ENCODE assay signal across 2 mouse cellular contexts in the genomic region with DNA sequence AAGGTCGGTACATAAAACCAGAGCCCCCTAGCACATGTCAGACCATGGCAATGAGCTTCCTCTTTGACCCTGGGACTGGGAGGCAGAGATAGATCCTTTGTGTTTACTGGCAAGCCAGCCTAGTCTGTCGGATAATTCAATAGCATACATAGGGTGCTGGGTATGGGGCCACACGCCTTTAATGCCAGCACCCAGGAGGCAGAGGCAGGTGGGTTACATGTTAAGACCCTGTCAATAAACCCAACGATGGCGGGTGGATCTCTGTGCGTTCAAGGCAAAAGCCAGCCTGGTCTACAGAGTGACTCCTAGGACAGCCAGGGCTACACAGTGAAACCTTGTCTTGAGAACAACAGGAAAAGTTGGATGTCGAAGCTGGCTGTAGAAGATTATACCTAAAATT.
TF ChIP-seq lines count a peak whose summit lies in the region.

No protein-coding gene starts in this region.

TF ChIP-seq in CH12.LX, 34 proteins besides CTCF, POLR2A, EP300 and RAD21:
- 0 out of 2 replicates have a peak, but pooled peaks have one; percentile 55 for TF ChIP-seq POLR2AphosphoS2 (IDR thresholded peaks at IDR 0.05; ENCODE audit: low read depth, low read length)
- no peak for TF ChIP-seq ZKSCAN1 (IDR thresholded peaks at IDR 0.05; ENCODE audit: borderline replicate concordance, low read depth, low read length)

TF ChIP-seq in myocyte, 11 proteins besides CTCF, POLR2A, EP300 and RAD21:
- no peak for TF ChIP-seq MAX (IDR thresholded peaks at IDR 0.05; ENCODE audit: low read depth)
- peak; percentile 69 for TF ChIP-seq POLR2AphosphoS2 (IDR thresholded peaks at IDR 0.05; ENCODE audit: insufficient read length, low read depth)
